Mouse (Mus musculus) adipocyte (in vitro differentiated cells): ENCODE results near the gene Man2a2.
A peak's percentile ranks its signal among the peaks of the same experiment; 100 is the strongest.

Experiments used
- DNase-seq: peaks from one replicate; pipeline ENCODE4 v3.0.0-alpha.2; 2016; ENCODE audit warnings: low spot score

Gene Man2a2

DNA sequence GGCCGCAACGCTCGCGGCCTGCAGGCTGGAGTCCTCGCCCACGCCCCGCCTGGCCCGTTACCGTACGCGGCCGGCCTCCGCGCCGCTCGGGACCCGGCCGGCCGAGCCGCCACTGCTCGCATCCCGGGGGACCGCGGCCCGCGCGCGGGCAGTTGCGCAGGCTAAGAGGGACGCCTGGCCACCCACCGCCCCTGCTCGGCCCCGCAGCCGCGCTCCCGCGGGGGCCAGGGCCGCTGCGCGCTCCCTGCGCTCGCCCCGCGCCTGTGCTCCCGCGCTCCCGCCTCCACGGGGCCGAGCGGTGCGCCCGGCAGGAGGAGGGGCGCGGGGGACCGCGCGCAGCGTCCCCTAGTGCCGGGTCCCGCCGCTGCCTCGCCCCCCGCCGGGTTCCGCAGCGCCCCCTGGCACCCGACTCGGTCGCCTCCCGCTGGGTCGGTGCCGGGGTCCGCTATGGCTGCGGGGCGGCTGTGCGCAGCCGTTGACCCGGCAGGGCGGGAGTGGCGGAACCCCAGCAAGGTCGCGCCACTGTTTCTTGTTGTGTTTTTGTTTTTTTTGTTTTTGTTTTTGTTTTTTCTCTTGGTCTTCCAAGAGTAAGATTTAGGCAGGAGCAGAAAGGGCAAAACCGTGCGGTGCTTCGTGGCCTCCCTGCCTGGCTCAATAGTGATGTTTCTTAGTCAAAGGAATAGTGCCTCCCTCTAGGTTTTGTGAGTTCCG, at the start of gene Man2a2:
Man2a2 (minus strand) TSS at position 335 of the 711 bp plus-strand sequence.
- DNase-seq = peak; percentile 28

DNA sequence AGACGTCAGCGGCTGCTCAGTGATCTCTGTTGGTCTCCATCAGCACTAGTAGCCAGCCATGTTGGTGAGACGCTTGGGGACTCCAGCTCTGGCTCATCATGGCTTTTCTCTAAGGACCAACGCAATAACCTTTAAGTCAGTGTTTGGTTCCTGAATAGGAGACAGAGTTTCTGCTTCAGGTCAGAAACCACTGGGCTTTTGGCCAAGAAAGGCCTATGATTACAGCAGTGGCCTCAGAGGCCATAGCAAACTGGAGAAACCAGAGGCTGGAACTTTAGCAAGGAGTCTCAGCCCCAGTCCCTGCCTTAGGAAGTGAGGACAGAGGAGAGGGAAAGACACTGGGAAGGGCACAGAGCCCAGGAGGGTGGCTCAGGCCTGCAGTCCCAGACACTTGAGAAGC, 49.4 kb upstream of the Man2a2 start:
- peak; percentile 71 for DNase-seq

DNA sequence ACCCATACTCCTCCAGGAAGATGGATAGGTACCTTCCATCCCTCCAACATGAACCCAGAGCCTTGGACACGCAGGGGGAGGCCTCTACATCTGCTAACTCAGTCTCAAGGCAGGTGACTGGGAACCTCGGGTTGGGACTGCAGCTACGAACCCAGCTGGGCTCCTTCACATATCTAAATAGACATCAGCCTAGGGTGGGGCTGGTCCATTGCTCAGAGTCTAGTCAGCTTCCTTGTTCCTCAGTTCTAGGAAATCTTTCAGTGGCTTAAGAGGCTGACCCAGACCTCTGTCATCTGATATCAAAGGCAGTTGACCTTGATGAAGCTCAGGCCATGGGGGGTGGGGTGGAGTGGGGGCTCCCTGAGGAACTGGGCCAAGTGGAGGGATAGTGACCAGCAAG, 48.1 kb upstream of the Man2a2 start:
- no peak for DNase-seq

DNA sequence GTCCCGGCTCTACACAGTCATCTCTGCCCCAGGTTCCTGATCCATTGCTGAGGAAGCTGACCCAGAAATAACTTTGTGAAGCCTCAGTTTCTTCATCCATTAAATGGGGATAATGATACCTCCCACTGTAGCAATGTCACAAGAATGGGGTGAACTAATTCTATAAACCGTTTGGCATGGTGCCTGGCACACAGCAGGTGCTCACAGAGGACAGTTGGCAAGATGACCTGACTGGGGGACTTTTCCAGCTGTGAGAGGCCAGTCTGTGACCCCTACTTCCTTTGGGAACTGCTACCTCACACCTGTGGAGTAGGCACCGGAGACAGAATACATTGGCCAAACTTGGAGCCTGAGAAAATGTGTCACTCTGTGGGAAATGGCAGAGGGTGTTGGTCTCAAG, 46.9 kb upstream of the Man2a2 start:
- no peak for DNase-seq

DNA sequence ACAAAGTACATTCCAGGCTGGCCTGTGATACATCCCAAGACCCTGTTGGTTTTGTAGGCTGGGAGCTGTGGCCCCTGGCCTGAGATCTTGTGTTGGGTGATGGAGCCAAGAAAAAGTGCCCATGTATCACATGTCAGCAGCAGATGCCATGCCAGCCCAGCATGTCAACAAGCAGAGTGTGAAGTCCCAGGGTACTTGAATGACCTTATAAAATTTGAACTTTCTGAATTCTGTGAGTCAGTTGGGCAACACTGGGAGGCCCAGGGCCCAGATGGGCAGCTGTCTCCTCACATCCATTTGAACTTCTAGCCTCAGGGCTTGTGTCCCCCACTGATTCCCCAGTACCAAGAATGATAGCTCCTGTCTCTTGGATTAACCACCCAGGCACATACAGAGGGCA, 46.4 kb upstream of the Man2a2 start:
- DNase-seq = peak; percentile 54

DNA sequence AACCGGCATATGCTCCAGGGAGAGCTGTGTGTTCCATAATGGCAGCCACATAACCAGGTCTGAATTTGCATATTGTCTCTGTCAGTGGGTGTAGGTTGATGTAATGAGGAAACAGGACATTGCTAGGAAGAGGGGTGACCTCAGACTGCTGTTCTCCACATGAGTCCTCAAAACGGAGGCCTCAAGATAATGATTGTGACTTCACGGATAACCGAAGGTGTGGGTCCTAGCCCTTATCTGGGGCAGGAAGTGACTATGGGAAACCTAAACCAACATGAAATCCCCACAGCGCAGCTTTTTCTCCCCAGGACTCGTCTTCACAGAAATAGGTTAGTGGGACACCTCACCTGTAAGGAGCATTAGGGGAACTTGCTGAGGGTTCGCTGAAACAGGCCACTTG, 45.8 kb upstream of the Man2a2 start:
- DNase-seq = no peak

DNA sequence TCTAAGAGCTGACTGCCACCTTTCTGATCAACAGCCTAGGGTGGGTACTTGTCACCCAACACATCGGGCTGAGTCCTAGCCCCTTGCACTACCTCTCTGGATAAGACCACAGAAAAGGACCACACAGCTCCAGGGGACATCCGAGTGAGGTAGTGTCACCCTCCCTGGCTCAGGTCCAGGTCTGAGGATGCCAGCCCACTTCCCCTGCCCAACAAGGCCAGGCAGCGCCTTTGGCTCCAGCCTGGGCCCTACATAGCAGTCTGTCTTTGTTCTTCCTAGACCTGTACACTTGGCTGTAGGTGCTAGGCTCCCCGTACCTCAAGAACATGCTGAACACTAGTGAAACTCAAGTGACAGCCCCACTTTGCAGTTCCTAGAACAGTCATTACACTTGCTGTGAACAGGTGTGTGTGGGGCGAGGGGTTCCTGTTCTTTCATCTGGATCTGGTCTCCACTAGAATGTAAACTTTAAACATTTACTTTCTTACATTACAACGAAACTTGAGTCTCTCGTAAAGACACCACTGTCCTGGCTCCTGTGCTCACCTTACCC, 43.2 kb upstream of the Man2a2 start:
- no peak for DNase-seq

DNA sequence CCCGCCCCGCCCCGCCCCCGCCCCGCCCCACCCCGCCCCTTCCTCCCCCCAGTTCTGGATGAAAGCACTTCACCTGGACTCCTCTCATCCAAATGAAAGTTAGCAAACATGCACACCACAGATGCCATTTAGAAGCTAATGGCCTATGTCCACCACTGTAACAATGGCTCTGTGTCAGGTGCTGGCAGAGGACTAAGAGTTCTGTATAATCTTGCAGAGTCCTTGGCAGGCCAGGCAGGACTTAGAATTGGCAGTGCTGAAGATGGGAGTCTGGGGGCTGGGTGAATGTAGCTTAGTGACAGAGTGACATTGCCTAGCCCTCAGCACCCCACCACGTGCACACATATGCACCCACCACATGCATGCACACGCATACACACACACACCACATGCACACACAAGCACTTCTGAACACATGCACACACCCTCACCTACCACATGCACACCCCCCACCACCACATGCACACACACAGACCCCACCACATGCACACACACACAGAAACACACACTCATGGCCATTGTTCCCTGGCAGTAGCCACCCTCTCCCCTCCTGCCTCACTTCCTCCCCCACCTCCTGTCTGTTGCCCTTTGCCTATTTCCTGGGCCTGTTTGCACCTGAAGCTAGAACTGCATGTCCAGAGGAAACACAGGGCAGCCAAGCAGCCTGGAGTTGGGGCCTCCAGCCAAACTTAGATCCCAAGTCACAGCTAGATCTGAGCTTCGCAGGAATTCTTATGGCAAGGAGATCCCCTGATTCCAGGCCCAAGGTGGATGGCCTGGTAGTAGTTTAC, 42.5 kb upstream of the Man2a2 start:
- peak; percentile 13 for DNase-seq

DNA sequence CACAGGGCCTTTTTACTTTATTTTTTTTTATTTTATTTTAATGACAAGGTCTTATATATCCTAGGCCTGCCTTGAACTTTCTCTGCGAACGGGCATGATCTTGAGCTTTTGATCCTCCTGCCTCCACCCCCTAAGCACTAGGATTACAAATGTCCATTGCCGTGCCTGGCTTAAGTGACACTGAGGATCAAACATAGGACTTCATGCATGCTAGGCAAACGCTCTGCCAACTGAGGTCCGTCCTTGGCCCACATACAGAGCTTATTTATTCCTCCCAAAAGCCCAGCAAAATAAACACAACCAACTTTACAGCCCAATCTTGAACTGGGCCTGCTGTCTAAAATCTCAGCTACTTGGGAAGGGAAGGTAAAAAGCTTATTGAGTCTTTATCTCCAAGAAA, 41.6 kb upstream of the Man2a2 start:
- DNase-seq = no peak

DNA sequence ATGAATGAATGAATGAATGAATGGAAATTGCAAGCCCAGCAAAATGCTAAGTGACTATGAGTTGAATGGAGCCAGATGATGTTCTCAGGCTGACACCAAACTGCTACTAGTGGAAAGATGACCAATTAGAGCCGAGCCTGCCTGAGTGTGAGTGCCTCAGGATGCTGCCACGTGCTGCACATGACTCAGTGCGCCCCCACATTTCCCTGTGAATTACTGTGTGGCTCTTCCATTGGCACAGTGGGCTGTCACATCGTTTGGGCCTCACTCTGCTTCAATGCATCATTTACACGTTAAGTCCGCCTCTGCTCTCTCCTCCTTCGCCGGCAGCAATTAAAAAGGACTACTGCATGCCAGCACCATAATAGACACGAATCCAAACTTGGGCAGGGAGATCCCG, 41.1 kb upstream of the Man2a2 start:
- no peak for DNase-seq

DNA sequence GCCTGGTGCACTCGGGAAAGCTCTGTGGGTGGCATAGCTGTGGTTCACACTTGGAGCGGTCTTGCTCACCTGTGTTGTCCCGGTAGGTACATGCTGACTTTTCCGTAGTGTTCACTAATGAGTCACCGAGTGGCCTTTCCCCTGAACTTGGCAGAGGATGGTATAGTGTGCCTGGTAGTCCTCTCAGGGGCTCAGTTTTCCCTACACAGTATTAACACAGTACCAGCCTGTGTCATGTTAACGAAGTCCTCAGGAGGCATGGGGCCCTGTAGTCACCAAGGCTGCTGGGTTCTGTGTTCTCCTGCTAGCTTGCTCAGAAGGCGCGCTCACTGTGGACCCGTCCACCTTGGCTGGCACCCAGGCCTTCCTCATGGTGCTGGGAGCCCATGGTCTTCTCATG, 39.2 kb upstream of the Man2a2 start:
- no peak for DNase-seq

DNA sequence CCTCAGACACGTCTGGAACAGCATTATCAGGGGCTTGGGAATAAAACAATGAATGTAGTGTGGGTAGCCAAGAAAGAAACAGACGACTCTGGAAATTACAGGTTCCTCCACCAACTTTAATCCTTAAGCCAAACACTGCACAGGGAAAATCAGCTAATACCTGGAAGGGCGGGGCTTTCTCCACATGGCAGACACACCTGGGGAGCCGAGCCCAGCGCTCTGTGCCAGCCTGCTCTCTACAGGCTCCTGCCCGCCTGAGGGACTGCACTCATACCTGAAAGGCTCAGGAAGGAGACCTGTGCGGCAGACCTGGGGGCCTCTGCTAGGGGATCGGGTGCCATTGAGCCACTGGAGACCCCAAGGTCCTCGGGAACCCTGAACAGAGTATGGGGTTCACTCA, 36.5 kb upstream of the Man2a2 start:
- DNase-seq = no peak

DNA sequence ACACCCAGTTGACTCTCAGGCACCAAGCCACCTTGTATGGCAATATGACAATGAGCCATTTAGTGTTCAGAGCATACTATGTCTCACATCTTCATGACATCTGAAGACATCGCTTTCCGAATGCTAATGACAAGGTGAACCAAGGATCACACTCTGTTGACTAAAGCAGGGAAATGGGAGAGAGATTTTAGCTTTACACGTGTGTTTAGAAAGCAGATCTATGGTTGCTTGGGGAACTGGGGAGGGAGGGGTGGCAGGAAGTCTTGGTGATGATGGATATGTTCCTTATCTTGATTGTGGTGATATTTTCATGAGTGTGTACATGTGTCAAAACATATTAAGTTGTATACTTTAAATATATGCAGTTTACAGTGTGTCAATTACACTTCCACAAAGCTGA, 35.0 kb upstream of the Man2a2 start:
- no peak for DNase-seq

DNA sequence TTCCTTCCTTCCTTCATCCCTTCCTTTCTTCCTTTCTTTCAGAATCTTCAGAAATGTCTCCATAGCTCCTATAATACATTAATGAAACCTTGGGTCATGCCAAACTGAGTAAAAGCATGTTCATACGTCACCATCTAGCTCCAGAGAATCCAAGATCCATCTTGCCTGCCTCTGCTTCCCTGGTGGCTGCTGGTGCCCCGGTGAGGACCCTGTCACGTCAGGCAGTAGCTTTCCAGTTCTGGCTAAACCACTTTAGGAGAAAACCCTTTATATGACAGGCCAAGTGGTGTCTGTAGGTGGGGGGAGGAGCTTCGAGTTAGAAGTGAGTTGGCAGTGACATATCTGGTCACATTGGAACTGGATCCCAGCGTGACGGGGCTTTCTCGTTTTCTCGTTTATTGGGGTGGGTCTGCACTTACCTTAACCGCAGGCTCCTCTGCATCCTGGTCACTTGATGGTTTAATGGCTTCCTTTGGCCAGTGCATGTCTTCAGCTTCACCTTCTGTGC, 34.1 kb upstream of the Man2a2 start, which contains the start of gene Furin:
Furin (minus strand) TSS at position 249 of the 508 bp plus-strand sequence.
- no peak for DNase-seq

DNA sequence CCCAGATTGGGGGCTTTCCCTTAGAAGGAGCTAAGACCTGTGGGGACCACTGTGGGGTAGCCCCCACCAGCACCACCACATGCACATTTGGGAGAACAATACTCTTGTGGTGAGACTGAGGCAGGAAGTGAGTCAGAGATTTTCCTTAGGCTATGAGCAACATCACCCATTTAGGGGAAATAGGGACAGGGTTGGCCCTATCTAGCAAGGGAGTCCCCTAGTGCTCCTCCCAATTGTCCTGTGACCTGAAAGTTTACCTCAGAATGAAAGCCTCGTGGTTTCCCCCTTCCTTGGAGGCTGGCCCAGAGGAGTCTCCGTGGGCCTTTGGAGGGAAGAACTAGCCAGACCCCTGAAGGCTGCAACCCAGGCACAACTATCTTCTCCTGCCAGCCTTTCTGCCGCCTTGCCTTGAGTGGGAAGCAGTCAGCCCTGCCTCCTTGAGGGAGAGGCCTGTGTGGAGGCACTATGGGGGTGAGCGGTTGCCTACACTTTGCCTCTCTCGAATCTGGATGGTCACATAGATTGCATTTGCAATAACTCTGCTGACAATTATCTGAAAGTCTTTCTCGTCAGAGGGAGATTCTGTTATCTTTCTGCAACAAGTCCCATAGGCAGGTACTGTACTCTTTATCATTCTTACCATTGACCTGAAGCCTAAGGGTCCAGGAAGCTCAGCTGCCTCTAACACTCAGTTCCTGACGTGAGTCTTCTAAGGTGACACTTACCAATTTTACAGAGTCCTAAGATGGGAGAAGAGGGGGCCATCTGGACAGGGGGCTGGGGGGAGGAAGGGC, 33.1 kb upstream of the Man2a2 start:
- peak; percentile 8 for DNase-seq

DNA sequence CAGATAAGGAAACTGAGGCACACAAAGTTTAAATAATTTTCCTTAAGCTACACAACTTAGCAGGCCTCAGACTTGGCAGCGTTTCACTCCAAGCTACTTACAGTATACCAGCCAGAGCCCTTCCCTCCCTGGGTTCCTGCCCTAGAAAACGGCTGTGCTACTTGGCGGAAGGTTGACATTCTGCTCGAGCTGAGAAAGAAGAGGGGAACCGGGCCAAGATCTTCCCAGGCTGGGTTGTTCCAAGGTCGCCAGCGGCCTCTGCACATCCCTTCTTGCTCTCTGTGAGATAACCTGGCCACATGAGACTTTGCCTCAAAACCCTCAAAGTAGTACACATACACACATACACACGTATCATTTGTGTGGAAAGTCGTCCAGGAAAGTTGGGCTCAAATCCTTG, 32.4 kb upstream of the Man2a2 start:
- DNase-seq = peak; percentile 97

DNA sequence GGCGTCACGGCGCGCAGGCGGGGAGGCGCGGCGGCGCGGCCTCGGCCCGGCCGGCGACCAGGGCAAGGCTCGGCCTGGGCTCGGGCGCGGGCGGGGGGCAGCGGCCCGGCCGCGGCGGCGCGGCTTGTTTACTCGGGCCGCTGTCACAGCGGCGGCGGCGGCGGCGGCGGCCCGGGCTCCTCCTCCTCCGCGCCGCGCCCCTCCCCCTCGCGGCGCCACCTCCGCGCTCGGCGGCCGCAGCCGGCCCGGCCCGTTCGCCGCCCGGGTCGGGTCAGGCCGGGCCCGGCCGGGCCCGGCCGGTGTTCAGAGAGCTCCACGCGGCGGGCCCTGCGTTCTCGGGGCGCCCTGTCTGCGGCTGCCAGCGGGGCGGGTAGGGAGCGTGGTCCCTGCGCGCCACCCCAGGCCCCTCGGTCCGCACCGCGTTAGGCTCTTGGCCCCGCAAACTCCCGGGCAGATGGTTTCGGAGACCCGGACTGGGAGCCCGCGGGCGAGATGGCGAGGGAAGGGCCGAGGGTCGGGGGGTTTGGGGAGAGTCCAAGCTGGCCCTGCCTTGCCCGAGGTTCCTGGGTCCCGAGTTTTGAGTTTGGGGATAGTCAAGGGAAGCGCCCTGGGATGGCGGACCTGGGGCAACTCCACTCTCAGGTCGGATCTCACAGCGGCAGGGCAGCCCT, 31.6 kb upstream of the Man2a2 start:
- peak; percentile 56 for DNase-seq

DNA sequence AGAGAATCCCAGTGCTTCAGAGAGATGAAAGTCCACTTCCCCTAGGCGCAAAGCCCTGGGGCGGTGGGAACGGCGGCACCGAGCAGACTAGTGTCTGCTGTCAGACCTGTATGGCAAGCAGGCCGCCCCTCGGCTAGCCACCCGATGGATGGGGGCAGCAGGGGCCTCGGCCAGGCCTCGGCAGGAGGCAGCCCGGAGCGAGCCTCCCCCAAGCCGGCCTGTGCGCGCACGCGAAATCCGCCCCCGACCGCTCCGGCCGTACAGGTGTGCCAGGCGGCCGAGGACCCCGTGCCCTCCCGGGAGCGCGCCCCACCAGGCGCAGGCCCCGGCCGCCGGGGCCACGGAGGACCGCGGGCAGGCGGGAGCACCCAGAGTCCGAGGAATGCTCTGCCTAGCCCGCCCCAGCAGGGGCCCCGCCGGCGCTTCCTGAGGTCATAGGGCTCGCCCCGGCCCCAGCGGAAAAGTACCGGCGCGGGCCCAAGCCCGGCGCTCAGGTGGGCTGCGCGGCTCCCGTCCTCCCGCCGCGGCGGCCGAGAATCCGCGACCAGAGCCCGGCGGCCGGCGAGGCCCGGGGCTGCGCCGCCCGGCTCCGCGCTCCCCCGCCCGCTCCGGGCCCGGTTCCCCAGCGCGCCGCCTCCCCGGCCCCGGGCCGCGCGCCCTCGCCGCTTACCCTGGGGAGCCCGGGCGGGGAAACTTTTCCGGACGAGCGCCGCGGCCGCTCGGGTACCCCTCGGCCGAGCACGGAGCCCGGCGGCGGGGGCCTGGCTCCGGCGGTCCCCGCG, 30.9 kb upstream of the Man2a2 start:
- DNase-seq = peak; percentile 14

DNA sequence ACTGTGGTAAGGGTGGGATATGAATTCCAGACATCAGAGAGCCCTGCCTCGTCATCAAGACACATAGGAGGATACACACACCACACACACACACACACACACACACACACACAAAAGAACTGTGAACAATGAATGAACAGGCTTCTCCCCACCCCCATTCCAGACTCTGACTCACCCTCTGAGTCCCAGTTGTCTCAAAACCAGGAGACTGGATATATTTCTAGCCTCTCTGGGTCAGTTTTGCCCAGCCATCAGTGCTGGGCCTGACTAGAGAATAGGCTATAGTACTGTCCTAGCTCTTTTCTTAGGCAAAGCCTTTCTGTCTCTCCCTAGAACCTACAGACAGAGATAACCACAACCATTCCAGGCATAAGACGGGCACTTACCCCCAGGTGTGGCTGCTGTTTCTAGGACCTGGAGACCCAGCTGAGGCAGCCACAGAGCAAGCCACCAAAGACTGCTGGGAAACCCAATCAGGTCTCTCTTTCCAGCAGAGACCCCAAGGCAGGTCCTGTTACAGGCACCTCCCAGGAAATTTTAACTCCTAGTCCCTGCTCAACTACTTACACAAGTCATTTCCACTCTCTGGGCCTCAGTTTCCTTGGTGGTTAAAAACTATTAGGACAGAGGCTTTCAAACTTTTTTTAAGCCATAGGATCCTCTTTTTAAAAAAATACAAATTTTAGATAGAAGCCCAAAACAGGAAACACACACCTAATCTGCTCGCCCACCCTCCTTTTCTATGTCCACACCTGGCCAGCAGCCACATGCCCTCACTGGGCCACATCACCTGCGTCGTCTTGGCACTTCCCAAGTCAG, 30.1 kb upstream of the Man2a2 start:
- peak; percentile 54 for DNase-seq

DNA sequence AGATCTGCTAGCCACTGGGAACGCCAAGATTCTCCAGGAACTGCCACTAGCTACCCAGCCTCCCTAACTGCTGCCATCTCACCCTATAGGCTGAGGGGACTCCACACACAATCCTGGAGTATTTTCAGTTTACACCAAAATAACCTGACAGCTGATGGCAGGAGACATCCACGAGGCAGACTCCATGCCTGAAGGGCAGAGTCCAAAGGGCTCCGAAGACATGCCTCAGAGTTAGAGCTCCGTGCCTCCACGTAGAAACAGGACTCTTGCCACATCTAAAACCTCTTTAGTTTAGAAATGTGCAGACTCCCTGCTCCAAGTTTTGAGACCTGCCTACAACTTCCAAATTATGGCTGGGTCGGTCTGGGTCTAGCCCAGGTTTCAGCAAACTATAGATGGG, 29.4 kb upstream of the Man2a2 start:
- DNase-seq = no peak
